8 mouse cellular contexts compared by ENCODE assay signal in genomic region chr3:104863786-104864650, GRCm38 (mm10). TPM values are rescaled to one million over a fixed set of nuclear protein-coding genes. Genes with fewer than 3 reads are reported as not detected.
DNase-seq lines count a peak whose midpoint lies in the region; ATAC-seq lines count a peak whose summit lies in the region.

St7l (plus strand) TSS chr3:104864005.
Capza1 (minus strand) TSS chr3:104864505.

- H3K36me3 ChIP-seq in neural tube, embryonic 11.5 days (ENCODE audit: control insufficient read depth, insufficient read depth, low read length), result no peaks in the 10 kb centered on the region
- H3K36me3 ChIP-seq in embryonic facial prominence, embryonic 11.5 days (replicated peaks; ENCODE audit: control insufficient read depth, insufficient read depth, low read depth, low read length), result no peaks in the 10 kb centered on the region
- no peaks in the 10 kb centered on the region for H3K36me3 ChIP-seq in limb, embryonic 11.5 days (ENCODE audit: control insufficient read depth, insufficient read depth, low read length)
- H3K36me3 ChIP-seq in midbrain, embryonic 14.5 days (ENCODE audit: control insufficient read depth, insufficient read depth, low read length), result 0 out of 2 replicates have a peak, but pooled peaks cover 7% of the 10 kb centered on the region

- no peaks in the 10 kb centered on the region for H3K27me3 ChIP-seq in neural tube, embryonic 11.5 days (ENCODE audit: control insufficient read depth, insufficient read depth, low read length)
- no peaks in the 10 kb centered on the region for H3K27me3 ChIP-seq in embryonic facial prominence, embryonic 11.5 days (ENCODE audit: control insufficient read depth, insufficient read depth, low read length)
- no peaks in the 10 kb centered on the region for H3K27me3 ChIP-seq in limb, embryonic 11.5 days (ENCODE audit: control insufficient read depth, insufficient read depth, low read length)
- no peaks in the 10 kb centered on the region for H3K27me3 ChIP-seq in midbrain, embryonic 14.5 days (ENCODE audit: control insufficient read depth, insufficient read depth, low read length)

- peak within 1 kb of the TSS; percentile 91 for H3K27ac ChIP-seq in neural tube, embryonic 11.5 days (ENCODE audit: low read depth, low read length)
- peak within 1 kb of the TSS; percentile 74 for H3K27ac ChIP-seq in embryonic facial prominence, embryonic 11.5 days (replicated peaks; ENCODE audit: low read depth, low read length)
- peak within 1 kb of the TSS; percentile 95 for H3K27ac ChIP-seq in limb, embryonic 11.5 days (replicated peaks; ENCODE audit: low read depth, low read length)
- H3K27ac ChIP-seq in midbrain, embryonic 14.5 days (replicated peaks; ENCODE audit: low read depth, low read length), result peak within 1 kb of the TSS; percentile 94

- peak; percentile 92 for DNase-seq in neural tube, embryonic 11.5 days (ENCODE audit: low spot score)
- DNase-seq in neural tube, embryonic 10.5 days (ENCODE audit: extremely low spot score, low spot score), result no peak
- peak; percentile 91 for DNase-seq in embryonic facial prominence, embryonic 11.5 days (ENCODE audit: low spot score)
- DNase-seq in heart, adult 11 months, result peak; percentile 99
- peak; percentile 90 for DNase-seq in kidney, adult 18-20 months
- peak; percentile 90 for DNase-seq in limb, embryonic 11.5 days (ENCODE audit: low spot score)
- peak; percentile 94 for DNase-seq in midbrain, embryonic 14.5 days
- peak; percentile 79 to 84 for DNase-seq in spleen, postnatal 14 days (ENCODE audit: low spot score in 2 of 2)

- under 1% methylated on average over 43 of the region's 43 CpGs for WGBS in neural tube, embryonic 11.5 days
- under 1% methylated on average over 43 of the region's 43 CpGs for WGBS in embryonic facial prominence, embryonic 11.5 days
- 0% methylated on average over 34 of the region's 43 CpGs for WGBS in limb, embryonic 11.5 days
- under 1% methylated on average over 43 of the region's 43 CpGs for WGBS in midbrain, embryonic 14.5 days

- ATAC-seq in neural tube, embryonic 11.5 days (ENCODE audit: insufficient read depth, low FRiP score, low TSS enrichment), result peak; percentile 98
- ATAC-seq in embryonic facial prominence, embryonic 11.5 days (replicated peaks; ENCODE audit: insufficient number of reproducible peaks, low FRiP score, low TSS enrichment, low read depth), result peak; percentile 96
- ATAC-seq in limb, embryonic 11.5 days (ENCODE audit: insufficient number of reproducible peaks, low FRiP score, low TSS enrichment, low read depth), result peak; percentile 94
- ATAC-seq in midbrain, embryonic 14.5 days (ENCODE audit: low FRiP score, low TSS enrichment), result peak; percentile 96

- peak within 1 kb of the TSS; percentile 98 for H3K4me3 ChIP-seq in neural tube, embryonic 11.5 days (ENCODE audit: low read depth, low read length)
- peak within 1 kb of the TSS; percentile 90 for H3K4me3 ChIP-seq in embryonic facial prominence, embryonic 11.5 days (ENCODE audit: low read depth, low read length)
- peak within 1 kb of the TSS; percentile 95 for H3K4me3 ChIP-seq in limb, embryonic 11.5 days (ENCODE audit: low read depth, low read length)
- peak within 1 kb of the TSS; percentile 64 for H3K4me3 ChIP-seq in midbrain, embryonic 14.5 days (replicated peaks; ENCODE audit: low read depth, low read length)

- no peaks in the 10 kb centered on the region for H3K9me3 ChIP-seq in neural tube, embryonic 11.5 days (ENCODE audit: control insufficient read depth, low read length)
- H3K9me3 ChIP-seq in embryonic facial prominence, embryonic 11.5 days (replicated peaks; ENCODE audit: control insufficient read depth, low read length), result no peaks in the 10 kb centered on the region
- no peaks in the 10 kb centered on the region for H3K9me3 ChIP-seq in limb, embryonic 11.5 days (ENCODE audit: control insufficient read depth, low read length)
- no peaks in the 10 kb centered on the region for H3K9me3 ChIP-seq in midbrain, embryonic 14.5 days (ENCODE audit: control insufficient read depth, low read length)

- H3K9ac ChIP-seq in neural tube, embryonic 11.5 days (ENCODE audit: low read length), result peak within 1 kb of the TSS; percentile 97
- peak within 1 kb of the TSS; percentile 97 for H3K9ac ChIP-seq in embryonic facial prominence, embryonic 11.5 days (replicated peaks; ENCODE audit: low read length)
- H3K9ac ChIP-seq in limb, embryonic 11.5 days (ENCODE audit: low read length), result peak within 1 kb of the TSS; percentile 94
- peak within 1 kb of the TSS; percentile 80 for H3K9ac ChIP-seq in midbrain, embryonic 14.5 days (replicated peaks; ENCODE audit: low read length)

- H3K4me2 ChIP-seq in neural tube, embryonic 11.5 days (ENCODE audit: low read depth), result peak within 1 kb of the TSS; percentile 76
- peak within 1 kb of the TSS; percentile 58 for H3K4me2 ChIP-seq in embryonic facial prominence, embryonic 11.5 days (ENCODE audit: low read depth, low read length)
- peak within 1 kb of the TSS; percentile 81 for H3K4me2 ChIP-seq in limb, embryonic 11.5 days (ENCODE audit: low read depth, severe bottlenecking)
- peak within 1 kb of the TSS; percentile 83 for H3K4me2 ChIP-seq in midbrain, embryonic 14.5 days (ENCODE audit: low read length)

- H3K4me1 ChIP-seq in neural tube, embryonic 11.5 days (ENCODE audit: control insufficient read depth, insufficient read depth, low read length), result peaks cover 3% of the 10 kb centered on the region; the same call in 1 of the 2 replicates
- H3K4me1 ChIP-seq in embryonic facial prominence, embryonic 11.5 days (ENCODE audit: control insufficient read depth, insufficient read depth, low read length), result no peaks in the 10 kb centered on the region
- H3K4me1 ChIP-seq in limb, embryonic 11.5 days (ENCODE audit: control insufficient read depth, insufficient read depth, low read length), result peaks cover 4% of the 10 kb centered on the region; the same call in 1 of the 2 replicates
- peaks cover 25% of the 10 kb centered on the region for H3K4me1 ChIP-seq in midbrain, embryonic 14.5 days (ENCODE audit: control insufficient read depth, insufficient read depth, low read length)

RNA-seq across cellular contexts. Expression of gene St7l, which starts in this region (rescaled TPM):
- polyA plus RNA-seq in neural tube, embryonic 11.5 days (2014; fragmentation: Nextera tagmentation; extraction: Ambion mirVana), result 34.5 and 36.6 TPM in 2 replicates
- polyA plus RNA-seq in embryonic facial prominence, embryonic 11.5 days (2014; fragmentation: Nextera tagmentation; extraction: Ambion mirVana), result 35.5 and 39.7 TPM in 2 replicates
- 32.1 and 33.8 TPM in 2 replicates for polyA plus RNA-seq in limb, embryonic 11.5 days (2014; fragmentation: Nextera tagmentation; extraction: Ambion mirVana)
- polyA plus RNA-seq in midbrain, embryonic 14.5 days (2014; fragmentation: Nextera tagmentation; extraction: Ambion mirVana), result 34.4 and 40.1 TPM in 2 replicates

RNA-seq across cellular contexts. Expression of gene Capza1, which starts in this region (rescaled TPM):
- 261 and 269 TPM in 2 replicates for polyA plus RNA-seq in neural tube, embryonic 11.5 days (2014; fragmentation: Nextera tagmentation; extraction: Ambion mirVana)
- 232 and 250 TPM in 2 replicates for polyA plus RNA-seq in embryonic facial prominence, embryonic 11.5 days (2014; fragmentation: Nextera tagmentation; extraction: Ambion mirVana)
- polyA plus RNA-seq in limb, embryonic 11.5 days (2014; fragmentation: Nextera tagmentation; extraction: Ambion mirVana), result 207 and 210 TPM in 2 replicates
- 144 and 213 TPM in 2 replicates for polyA plus RNA-seq in midbrain, embryonic 14.5 days (2014; fragmentation: Nextera tagmentation; extraction: Ambion mirVana)
